Mouse (Mus musculus) heart, postnatal 14 days (tissue): Measurements from ENCODE around the gene Rabl6. TPM values are rescaled to one million over a fixed set of nuclear protein-coding genes. Genes with fewer than 3 reads are reported as not detected.
"Not testable (repeated sequence)": the region's sequence is repeated elsewhere in the genome, so short reads cannot be mapped to it uniquely, and the experiment has no call there.

Source experiments
- DNase-seq, 2 experiments: peaks; one replicate each; pipeline ENCODE4 v3.0.0; 2021 to 2022
- intact Hi-C: fragments of 180-260 bp; cut with DNase I; formaldehyde crosslinking; loops from one replicate; pipeline ENCODE4 v1.15.1; 2025
- total RNA-seq, 2 experiments: library from RNA; stranded (reverse); gene quantifications; 2 replicates each; pipeline ENCODE4 v1.2.3; 2021

Gene Rabl6
- total RNA-seq, 2 experiments from 2014 or later = 48.1 to 49.7 TPM

DNA sequence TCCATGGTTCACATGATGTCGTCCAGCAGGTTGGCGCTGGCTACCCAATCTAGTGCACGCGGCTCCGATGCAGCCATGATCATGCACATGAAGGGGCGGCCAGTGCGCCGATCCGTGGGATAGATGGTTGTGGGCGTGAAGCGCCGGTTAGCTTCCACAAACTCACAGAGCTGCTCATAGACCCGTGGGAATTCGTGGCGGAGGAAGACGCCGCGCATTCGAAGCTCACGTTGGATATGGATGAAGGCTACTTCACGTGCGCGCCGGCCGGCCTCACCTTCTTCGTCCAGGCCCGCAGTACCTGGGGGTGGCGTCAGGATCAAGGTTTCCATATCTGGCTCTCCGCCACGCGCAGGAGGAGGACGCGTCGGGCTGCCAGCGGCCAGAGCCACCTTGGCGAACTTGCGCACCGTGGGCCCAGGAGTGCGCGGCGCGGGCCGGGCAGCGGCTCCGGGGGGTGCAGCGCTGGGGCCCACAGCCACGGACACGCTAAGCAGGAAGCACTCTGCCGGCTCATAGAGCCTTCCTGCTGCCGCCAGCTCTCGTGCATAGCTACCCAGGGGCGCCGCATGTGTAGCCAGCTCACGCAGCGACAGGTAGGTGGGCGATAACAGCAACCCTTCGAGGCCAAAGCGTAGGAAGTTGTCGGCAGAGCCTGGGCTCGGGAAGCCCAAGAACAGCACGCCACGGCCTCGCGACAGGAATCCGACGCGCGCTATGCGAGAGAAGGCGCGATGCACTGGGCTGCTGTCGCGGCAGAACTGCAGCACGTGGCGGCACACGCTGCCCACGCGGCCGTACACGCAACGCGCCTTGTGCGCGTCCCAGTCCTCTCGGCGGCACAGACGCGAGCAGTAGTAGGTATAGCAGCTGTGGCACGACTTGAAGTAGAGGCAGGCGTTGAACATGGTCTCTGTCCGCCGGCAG is 31.1 kb downstream of the Rabl6 start:
- intact Hi-C loops = no loop called here
- no peak for DNase-seq

- intact Hi-C loops = no loop called here
- DNase-seq = no peak
Observed at GRCm38 (mm10) chr2:25576028-25576850, 32.1 kb downstream of the Rabl6 start.

GRCm38 (mm10) chr2:25575432-25576027 is 32.8 kb downstream of the Rabl6 start:
- intact Hi-C loops = no loop called here
- DNase-seq = peak; percentile 45 to 56

DNA sequence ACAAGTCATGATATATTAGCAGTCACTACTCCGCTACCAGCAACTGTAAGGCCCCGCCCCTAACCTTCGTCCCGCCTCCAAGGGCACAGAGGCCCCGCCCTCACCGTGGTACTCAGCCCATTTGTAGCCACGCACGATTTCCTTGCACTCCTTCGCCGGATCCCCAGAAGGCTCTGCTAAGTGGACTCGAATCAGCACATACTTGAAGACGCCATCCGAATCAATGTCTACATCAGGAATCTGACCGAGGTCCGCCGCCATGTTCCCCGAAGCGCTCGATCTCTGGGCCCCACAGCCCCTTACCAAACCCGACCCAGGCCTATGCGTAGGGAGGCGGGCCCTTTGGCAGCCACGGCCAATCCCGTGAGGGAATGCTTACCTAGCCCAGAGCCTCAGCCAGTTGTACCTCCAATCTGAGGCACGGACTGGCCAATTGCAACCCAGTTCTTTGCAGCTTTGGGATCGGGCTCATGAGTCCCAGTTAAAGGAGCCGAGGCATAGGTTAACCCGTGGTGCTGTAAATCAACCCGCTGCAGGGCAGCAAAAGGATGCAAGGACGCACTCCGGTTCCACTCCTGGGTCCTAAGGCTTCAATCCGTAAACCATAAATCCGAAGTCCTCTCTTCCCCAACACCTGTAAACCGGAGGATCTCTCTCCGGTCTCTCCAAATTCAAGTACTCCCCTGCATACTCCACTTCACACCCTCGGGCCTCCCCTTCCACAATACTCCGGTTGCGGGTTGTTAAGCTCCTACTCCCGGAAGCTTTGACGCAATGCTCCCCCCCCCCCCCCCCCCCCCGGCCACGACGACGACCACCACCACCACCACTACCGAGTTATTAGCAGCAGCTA is 33.5 kb downstream of the Rabl6 start, which contains the start of the genes Mamdc4 and Phpt1:
Gene Mamdc4 (minus strand): TSS at position 267 of the 853 bp plus-strand sequence.
Gene Phpt1 (minus strand): TSS at position 646 of the 853 bp plus-strand sequence.
- intact Hi-C loops = no loop called here
- DNase-seq = peak; percentile 93 to 95

- DNase-seq = no peak
- intact Hi-C loops = no loop called here
Observed at GRCm38 (mm10) chr2:25574136-25574535, 34.2 kb downstream of the Rabl6 start.

- intact Hi-C loops = no loop called here
- no peak for DNase-seq
Observed at GRCm38 (mm10) chr2:25573068-25573467, 35.3 kb downstream of the Rabl6 start.

DNA sequence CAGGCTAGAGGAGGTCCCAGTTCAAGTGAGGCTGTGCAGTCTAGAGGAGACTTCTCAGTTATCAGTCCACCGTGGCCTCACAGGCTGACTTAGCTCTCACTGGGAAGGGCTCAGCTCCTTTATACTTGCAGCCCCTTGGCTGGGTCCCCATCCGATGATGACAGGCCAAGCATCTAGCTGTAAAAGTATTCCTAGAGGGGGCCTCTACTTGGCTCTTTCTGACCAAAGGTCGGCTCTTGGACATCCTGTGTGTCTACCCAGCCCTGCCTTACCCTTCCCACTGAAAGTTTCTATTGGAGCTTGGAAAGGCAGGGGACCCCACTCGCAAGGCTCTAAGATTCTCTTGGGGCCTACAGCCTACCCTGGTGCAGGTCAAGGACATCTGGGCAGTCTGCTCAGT is 37.1 kb downstream of the Rabl6 start:
- no peak for DNase-seq
- intact Hi-C loops = no loop called here

GRCm38 (mm10) chr2:25569323-25569722 is 39.0 kb downstream of the Rabl6 start:
- DNase-seq = no peak
- intact Hi-C loops = no loop called here

- intact Hi-C loops = no loop called here
- no peak for DNase-seq
Observed at GRCm38 (mm10) chr2:25568473-25569019, 39.8 kb downstream of the Rabl6 start.

DNA sequence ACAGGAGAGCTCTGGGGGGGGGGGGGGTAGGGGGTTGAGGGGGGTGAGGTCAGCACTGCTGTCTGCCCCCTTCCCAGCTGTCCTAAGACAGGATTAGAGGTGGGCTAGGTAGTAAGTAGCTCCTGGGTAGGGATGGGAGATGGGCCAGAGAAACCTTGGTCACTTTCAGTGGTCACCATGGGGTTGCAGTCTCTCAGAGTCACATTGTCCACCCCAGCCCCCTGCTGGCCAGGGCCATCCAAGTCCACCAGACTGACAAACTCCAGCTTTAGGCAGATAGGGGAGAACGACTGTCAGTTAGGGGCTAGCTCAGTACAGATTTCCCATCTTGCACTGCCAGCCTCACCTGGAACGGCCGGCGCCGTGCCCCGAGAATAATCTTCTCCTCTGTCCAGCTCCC is 41.8 kb downstream of the Rabl6 start:
- intact Hi-C loops = no loop called here
- no peak for DNase-seq

- no peak for DNase-seq
Observed at GRCm38 (mm10) chr2:25565741-25566140, 42.6 kb downstream of the Rabl6 start.

GRCm38 (mm10) chr2:25561946-25562345 is 46.4 kb downstream of the Rabl6 start:
- intact Hi-C loops = no loop called here
- no peak for DNase-seq

More at GRCm38 (mm10) chr2:25565741-25566140, 42.6 kb downstream of the Rabl6 start:
- intact Hi-C loops = no loop called here

DNA sequence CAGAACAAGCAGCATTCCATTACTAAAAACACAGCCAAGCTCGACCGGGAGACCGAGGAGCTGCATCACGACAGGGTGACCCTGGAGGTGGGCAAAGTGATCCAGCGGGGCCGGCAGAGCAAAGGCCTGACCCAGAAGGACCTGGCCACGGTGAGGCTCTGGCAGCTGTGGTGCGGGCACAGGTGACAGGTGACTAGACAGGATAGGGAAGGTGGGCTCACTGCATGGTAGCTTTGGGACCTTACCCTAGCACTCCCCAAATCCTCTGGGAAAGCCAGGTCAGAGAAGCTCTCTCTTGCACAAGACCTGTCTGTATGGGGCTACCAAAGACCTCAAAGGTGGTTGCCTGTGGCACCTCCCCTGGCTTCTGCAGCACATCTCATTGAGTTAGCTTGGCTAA is 47.8 kb downstream of the Rabl6 start:
- DNase-seq = no peak
- intact Hi-C loops = no loop called here

DNA sequence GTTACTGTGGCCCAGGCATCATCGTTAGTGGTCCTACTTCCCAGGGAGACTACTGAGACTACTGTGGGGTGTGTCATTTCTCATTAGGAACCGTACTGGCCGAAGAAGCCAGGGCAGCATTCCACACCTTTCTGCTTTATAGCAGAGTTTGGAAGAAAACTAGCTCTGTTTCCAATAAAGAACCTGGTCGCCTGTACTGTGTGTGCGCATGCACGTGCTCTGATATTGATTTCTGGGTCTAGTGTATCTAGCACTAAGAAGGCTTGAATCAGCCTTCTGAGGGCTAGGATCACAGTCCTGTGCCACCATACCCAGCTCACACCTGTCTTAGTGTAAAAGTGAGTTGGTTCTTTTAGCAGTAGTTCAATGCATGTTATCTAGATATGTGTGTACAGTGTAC is 49.5 kb downstream of the Rabl6 start:
- no peak for DNase-seq
- intact Hi-C loops = no loop called here

DNA sequence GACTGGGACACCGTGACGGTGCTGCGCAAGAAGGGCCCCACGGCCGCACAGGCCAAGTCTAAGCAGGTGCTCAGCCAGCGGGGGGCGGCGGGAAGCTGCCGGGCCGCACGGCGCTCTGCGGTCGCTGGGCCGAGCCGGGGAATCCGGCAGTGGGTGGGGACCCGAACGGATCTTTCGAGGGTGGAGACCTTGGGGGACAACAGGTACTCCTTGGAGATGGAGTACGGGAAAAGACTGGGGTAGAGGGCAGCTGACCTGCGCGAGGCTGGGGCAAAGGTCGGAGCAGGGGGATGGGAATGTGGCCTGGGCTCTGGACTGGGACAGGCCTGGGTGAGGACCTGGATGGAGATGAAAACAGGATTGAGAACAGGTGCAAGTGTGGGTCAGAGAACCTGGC is 50.4 kb downstream of the Rabl6 start:
- no peak for DNase-seq
- intact Hi-C loops = no loop called here

- peak; percentile 96 to 97 for DNase-seq
- intact Hi-C loops = no loop called here
Observed at GRCm38 (mm10) chr2:25557221-25557963, 50.9 kb downstream of the Rabl6 start, which contains the start of gene Edf1. Edf1 (plus strand) TSS chr2:25557847.

GRCm38 (mm10) chr2:25556296-25556695 is 52.0 kb downstream of the Rabl6 start:
- intact Hi-C loops = no loop called here
- DNase-seq = no peak

GRCm38 (mm10) chr2:25555479-25555878 is 52.8 kb downstream of the Rabl6 start:
- DNase-seq, intact Hi-C loops: not testable (repeated sequence)
